Mouse (Mus musculus) forebrain, embryonic 15.5 days (tissue): ENCODE results near the gene Ppp6r3. TPM values are rescaled to one million over a fixed set of nuclear protein-coding genes. Genes with fewer than 3 reads are reported as not detected.
A peak's percentile ranks its signal among the peaks of the same experiment; 100 is the strongest.

Experiments used
- ATAC-seq: fragments of 200-750 bp; cut with Nextera tagmentation; replicated peaks from 2 replicates; pipeline ENCODE4 v1.8.0; 2017; ENCODE audit warnings: mild to moderate bottlenecking, moderate TSS enrichment, moderate library complexity
- H3K27ac ChIP-seq: fragments of 300-500 bp; sonication (generic); replicated peaks from 2 replicates; pipeline ENCODE4 v1.5.1; 2015; ENCODE audit warnings: mild to moderate bottlenecking, inconsistent platforms
- H3K27me3 ChIP-seq: fragments of 300-500 bp; sonication (generic); 2 replicates; pipeline ENCODE4 v1.6.1; 2015; ENCODE audit warnings: inconsistent platforms
- H3K36me3 ChIP-seq: fragments of 300-500 bp; sonication (generic); 2 replicates; pipeline ENCODE4 v1.6.1; 2015; ENCODE audit warnings: mild to moderate bottlenecking, inconsistent platforms
- H3K4me1 ChIP-seq: fragments of 300-500 bp; sonication (generic); 2 replicates; pipeline ENCODE4 v1.6.1; 2015; ENCODE audit warnings: inconsistent platforms
- H3K4me2 ChIP-seq: fragments of 300-500 bp; sonication (generic); replicated peaks from 2 replicates; pipeline ENCODE4 v1.6.1; 2015; ENCODE audit warnings: mild to moderate bottlenecking, inconsistent platforms
- H3K4me3 ChIP-seq: fragments of 300-500 bp; sonication (generic); 2 replicates; pipeline ENCODE4 v1.5.1; 2015; ENCODE audit warnings: mild to moderate bottlenecking, inconsistent platforms
- H3K9ac ChIP-seq: fragments of 300-500 bp; sonication (generic); replicated peaks from 2 replicates; pipeline ENCODE4 v1.6.1; 2015; ENCODE audit warnings: mild to moderate bottlenecking, inconsistent platforms
- H3K9me3 ChIP-seq: fragments of 300-500 bp; sonication (generic); 2 replicates; pipeline ENCODE4 v1.6.1; 2016; ENCODE audit warnings: inconsistent platforms
- WGBS: fragments of 180-500 bp; shearing (Covaris S2); methylation state at CpG from one replicate; pipeline ENCODE4 v1.1.7; 2015; ENCODE audit warnings: mixed read lengths; 5-methylcytosine and 5-hydroxymethylcytosine counted together
- polyA plus RNA-seq: library from polyadenylated mRNA; unstranded; fragments of >200 nt; fragmentation: Nextera tagmentation; extraction: Ambion mirVana; gene quantifications from 2 replicates; pipeline ENCODE4 v1.2.1, GENCODE M21; 2015

The Ppp6r3 gene
- polyA plus RNA-seq, 1 experiment from 2014 or later = 62.5 TPM

- H3K27me3 ChIP-seq = no peaks in the 10 kb centered on the region
- no peak overlapping the region for H3K27ac ChIP-seq
- H3K4me2 ChIP-seq = no peak overlapping the region
- peaks cover 9% of the 10 kb centered on the region for H3K4me1 ChIP-seq
- no peaks in the 10 kb centered on the region for H3K9me3 ChIP-seq
- no peaks in the 10 kb centered on the region for H3K36me3 ChIP-seq
- H3K9ac ChIP-seq = no peak overlapping the region
- no peak for ATAC-seq
- H3K4me3 ChIP-seq = no peak overlapping the region
- 85% methylated on average over 2 of the region's 2 CpGs for WGBS
Observed at GRCm38 (mm10) chr19:3424214-3424613, 151.3 kb downstream of the Ppp6r3 start.

DNA sequence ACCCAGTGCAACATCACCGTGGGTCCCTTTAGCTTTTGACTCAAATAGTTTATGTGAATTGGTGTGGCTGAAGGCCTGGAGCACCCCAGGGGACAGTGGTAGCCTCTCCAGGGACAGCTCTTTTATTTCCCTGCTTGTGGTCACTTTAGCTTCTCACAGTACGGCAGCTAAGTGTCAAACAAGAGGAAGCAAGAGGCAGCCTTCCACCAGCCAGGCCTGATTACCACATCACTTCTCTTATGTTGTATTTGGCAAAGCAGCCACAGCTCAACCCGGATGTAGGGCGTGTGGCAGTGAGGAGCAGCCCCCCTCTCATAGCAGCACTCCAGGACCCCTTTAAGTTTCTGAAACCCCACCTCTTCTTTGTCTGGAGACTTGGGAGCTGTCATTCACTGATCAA, 152.6 kb downstream of the Ppp6r3 start:
- H3K4me2 ChIP-seq = no peak overlapping the region
- no peak for ATAC-seq
- 61% methylated on average over 4 of the region's 4 CpGs for WGBS
- no peak overlapping the region for H3K27ac ChIP-seq
- H3K9me3 ChIP-seq = no peaks in the 10 kb centered on the region
- H3K9ac ChIP-seq = no peak overlapping the region
- H3K27me3 ChIP-seq = no peaks in the 10 kb centered on the region
- H3K36me3 ChIP-seq = no peaks in the 10 kb centered on the region
- H3K4me3 ChIP-seq = no peak overlapping the region
- H3K4me1 ChIP-seq = no peaks in the 10 kb centered on the region

GRCm38 (mm10) chr19:3422488-3422887, 153.1 kb downstream of the Ppp6r3 start:
- Histone ChIP-seq H3K27me3 (no peaks in the 10 kb centered on the region), H3K4me3 (no peak overlapping the region), H3K4me1 (no peaks in the 10 kb centered on the region), H3K27ac (no peak overlapping the region), H3K36me3 (no peaks in the 10 kb centered on the region), H3K9ac (no peak overlapping the region), H3K4me2 (no peak overlapping the region), H3K9me3 (no peaks in the 10 kb centered on the region)
- no peak for ATAC-seq
- 40% methylated on average over 6 of the region's 6 CpGs for WGBS

- peaks cover 3% of the 10 kb centered on the region for H3K4me1 ChIP-seq
- no peak for ATAC-seq
- H3K4me2 ChIP-seq = no peak overlapping the region
- H3K9ac ChIP-seq = no peak overlapping the region
- H3K27me3 ChIP-seq = no peaks in the 10 kb centered on the region; the same call in 1 of the 2 replicates
- no peak overlapping the region for H3K4me3 ChIP-seq
- H3K9me3 ChIP-seq = no peaks in the 10 kb centered on the region
- H3K27ac ChIP-seq = no peak overlapping the region
- WGBS = 60% methylated on average over 5 of the region's 5 CpGs
- no peaks in the 10 kb centered on the region for H3K36me3 ChIP-seq
Observed at GRCm38 (mm10) chr19:3419251-3419650, 156.3 kb downstream of the Ppp6r3 start.

GRCm38 (mm10) chr19:3414268-3414733, 161.2 kb downstream of the Ppp6r3 start, which contains the start of gene Gal:
Gal (minus strand) TSS chr19:3414544.
- H3K9me3 ChIP-seq = no peaks in the 10 kb centered on the region
- H3K9ac ChIP-seq = peak within 1 kb of the TSS; percentile 31
- 3% methylated on average over 37 of the region's 37 CpGs for WGBS
- peaks cover 15% of the 10 kb centered on the region for H3K27me3 ChIP-seq
- H3K4me1 ChIP-seq = peaks cover 7% of the 10 kb centered on the region
- peak within 1 kb of the TSS; percentile 48 for H3K4me2 ChIP-seq
- H3K36me3 ChIP-seq = no peaks in the 10 kb centered on the region
- peak; percentile 26; the same call in 1 of the 2 replicates for ATAC-seq
- no peak within 1 kb of the TSS for H3K27ac ChIP-seq
- H3K4me3 ChIP-seq = peak within 1 kb of the TSS; percentile 31

DNA sequence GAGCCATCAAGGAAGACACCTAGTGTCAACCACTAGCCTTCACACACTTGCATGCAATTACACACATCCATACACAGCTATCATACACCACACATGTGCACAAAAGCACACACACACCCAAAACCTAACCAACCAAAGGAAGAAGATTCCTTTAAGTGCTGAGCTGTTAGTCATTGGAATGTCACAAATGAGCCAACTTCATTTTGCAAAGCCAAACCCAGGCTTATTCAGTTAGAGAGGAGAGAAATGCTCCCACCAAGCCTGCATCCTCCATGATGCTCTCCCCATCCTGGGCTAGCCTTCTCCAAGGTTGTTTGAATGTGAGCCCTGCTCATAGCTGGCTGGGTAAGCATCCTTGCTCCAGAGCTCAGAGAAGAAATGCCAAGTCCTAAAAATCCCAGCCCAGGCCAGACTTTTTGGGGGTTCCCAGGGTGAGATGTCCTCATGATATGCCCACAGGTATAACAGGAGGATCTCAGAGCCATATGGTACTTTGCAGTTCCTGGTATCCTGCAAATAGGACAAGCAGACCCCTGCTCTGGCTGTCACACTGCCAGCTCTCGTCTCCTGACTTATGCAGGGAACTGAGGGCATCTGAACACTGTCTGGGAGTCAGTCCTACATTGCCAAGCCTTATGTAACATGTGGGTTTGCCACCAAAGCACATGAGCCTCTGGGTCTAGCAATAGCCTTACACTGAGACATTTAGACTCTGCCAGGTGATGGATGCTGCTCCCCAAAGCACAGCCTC, 169.8 kb downstream of the Ppp6r3 start:
- no peak overlapping the region for H3K9ac ChIP-seq
- H3K27me3 ChIP-seq = no peaks in the 10 kb centered on the region
- no peaks in the 10 kb centered on the region for H3K4me1 ChIP-seq
- ATAC-seq = no peak
- H3K27ac ChIP-seq = no peak overlapping the region
- 64% methylated on average over 1 of the region's 1 CpGs for WGBS
- H3K4me2 ChIP-seq = no peak overlapping the region
- H3K36me3 ChIP-seq = no peaks in the 10 kb centered on the region
- H3K4me3 ChIP-seq = no peak overlapping the region
- H3K9me3 ChIP-seq = no peaks in the 10 kb centered on the region

Other genes with a start within 250 kb of the Ppp6r3 start
- 0.13 and 0.55 TPM in 2 replicates for gene Tesmin, start 186.9 kb downstream of the Ppp6r3 start, polyA plus RNA-seq
- gene Gal, start 161.2 kb downstream of the Ppp6r3 start, polyA plus RNA-seq = 4.6 and 6.4 TPM in 2 replicates
- 2.3 TPM in 2 replicates for gene Lrp5, start 110.8 kb upstream of the Ppp6r3 start, polyA plus RNA-seq
- 31.3 and 35.1 TPM in 2 replicates for gene 1810055G02Rik, start 132.5 kb upstream of the Ppp6r3 start, polyA plus RNA-seq
- gene Kmt5b, start 191.7 kb upstream of the Ppp6r3 start, polyA plus RNA-seq = 52.3 and 62.9 TPM in 2 replicates